Mouse (Mus musculus) C2C12 (cell line): ENCODE data around the gene Pkig.

Experiments used
- CTCF ChIP-seq: IDR thresholded peaks from one replicate; pipeline ENCODE4 v1.5.1; 2011; ENCODE audit not compliant: control insufficient read depth, insufficient read depth, insufficient read length
- MYOG ChIP-seq: IDR thresholded peaks from one replicate; pipeline ENCODE4 v1.6.1; 2011; ENCODE audit not compliant: control insufficient read depth, insufficient read length; ENCODE audit errors: extremely low read depth

DNA sequence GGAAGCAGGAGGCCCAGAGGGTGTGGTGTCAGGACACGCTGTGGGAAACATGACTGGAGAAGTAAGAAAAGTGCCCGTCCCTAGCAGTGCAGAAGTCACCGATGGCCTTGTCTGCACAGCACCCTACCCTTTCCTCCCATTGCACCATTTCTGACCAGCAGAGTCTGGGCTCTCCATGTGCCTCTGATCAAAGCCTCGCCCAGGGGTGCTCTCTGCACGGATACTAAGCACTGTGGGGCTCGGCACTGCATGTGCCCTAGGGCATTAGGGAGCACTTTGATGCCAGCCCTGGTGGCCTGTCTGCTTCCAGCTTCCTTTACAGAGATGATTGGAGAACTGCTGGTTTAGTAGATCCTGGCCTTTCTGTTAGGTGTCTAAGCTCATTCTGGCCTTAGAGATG, 54.7 kb downstream of the Pkig start:
- TF ChIP-seq CTCF (no peak), MYOG (no peak)
